11 mouse cellular contexts compared by ENCODE assay signal in genomic region chr6:140508475-140509150, GRCm38 (mm10).
DNase-seq lines count a peak whose midpoint lies in the region; ATAC-seq and TF ChIP-seq lines count a peak whose summit lies in the region.
"Had no signal": no experiment of that assay in that cellular context is flagged by ENCODE, and none has a peak within 500 bp of the region (broad histone marks: within the 10 kb centered on the region; RNA-seq: fewer than 3 reads in every experiment).

No protein-coding gene starts in this region.

- POLR2A ChIA-PET in Patski (lab: Charles Lee), result no interaction called here

- ATAC-seq in hindbrain, embryonic 13.5 days (ENCODE audit: low FRiP score), result no peak
- no peak for ATAC-seq in hindbrain, embryonic 12.5 days (ENCODE audit: low FRiP score)
- peak; percentile 11 for ATAC-seq in Patski

- in situ Hi-C loops in Patski (cut with MboI; ENCODE audit: low pct_unique_long_range_greater_than_20kb), result no loop called here

- DNase-seq in 3T3-L1 (ENCODE audit: low read depth, low spot score) (peak; percentile 50), Patski (ENCODE audit: low read depth, low spot score) (no peak)
- no peak for DNase-seq in limb, embryonic 10.5 days (ENCODE audit: low spot score)
- DNase-seq in right cerebral cortex, adult 2 months (ENCODE audit: low spot score in 2 of 2), result no peak
- DNase-seq in layer of hippocampus, adult 11-12 months (ENCODE audit: low spot score), result no peak
- DNase-seq in embryo, embryonic 10 days (ENCODE audit: low spot score), result no peak
- DNase-seq: liver, postnatal 0 days; spleen, adult 18-20 months had no signal

- no peak overlapping the region for H3K4me2 ChIP-seq in hindbrain, embryonic 13.5 days
- H3K4me2 ChIP-seq in hindbrain, embryonic 12.5 days (replicated peaks), result no peak overlapping the region
- H3K4me2 ChIP-seq: heart, embryonic 12.5 days had no signal

- no peaks in the 10 kb centered on the region for H3K9me3 ChIP-seq in hindbrain, embryonic 13.5 days
- no peaks in the 10 kb centered on the region for H3K9me3 ChIP-seq in hindbrain, embryonic 12.5 days (replicated peaks)
- H3K9me3 ChIP-seq in limb, embryonic 10.5 days (replicated peaks), result no peaks in the 10 kb centered on the region
- H3K9me3 ChIP-seq: heart, embryonic 12.5 days had no signal

- no peak for TF ChIP-seq CTCF in Patski (IDR thresholded peaks at IDR 0.05)

- peak overlapping the region; percentile 40; the same call in 1 of the 2 replicates for H3K27ac ChIP-seq in hindbrain, embryonic 13.5 days
- H3K27ac ChIP-seq in hindbrain, embryonic 12.5 days, result no peak overlapping the region
- peak overlapping the region; percentile 76 for H3K27ac ChIP-seq in limb, embryonic 10.5 days

- 77% methylated on average over 13 of the region's 13 CpGs for WGBS in hindbrain, embryonic 13.5 days
- WGBS in hindbrain, embryonic 12.5 days, result 78% methylated on average over 13 of the region's 13 CpGs
- WGBS in limb, embryonic 10.5 days, result 78% methylated on average over 13 of the region's 13 CpGs

- H3K4me3 ChIP-seq in hindbrain, embryonic 13.5 days, result no peak overlapping the region
- H3K4me3 ChIP-seq in hindbrain, embryonic 12.5 days, result no peak overlapping the region
- no peak overlapping the region for H3K4me3 ChIP-seq in limb, embryonic 10.5 days
- H3K4me3 ChIP-seq: heart, embryonic 12.5 days had no signal

- no peak overlapping the region for H3K9ac ChIP-seq in hindbrain, embryonic 13.5 days
- no peak overlapping the region for H3K9ac ChIP-seq in hindbrain, embryonic 12.5 days
- H3K9ac ChIP-seq: heart, embryonic 12.5 days; liver, postnatal 0 days had no signal

- H3K27me3 ChIP-seq in hindbrain, embryonic 13.5 days, result no peaks in the 10 kb centered on the region
- H3K27me3 ChIP-seq in hindbrain, embryonic 12.5 days, result no peaks in the 10 kb centered on the region
- H3K27me3 ChIP-seq in Patski, result no peaks in the 10 kb centered on the region
- H3K27me3 ChIP-seq in limb, embryonic 10.5 days (ENCODE audit: low read depth, poor library complexity, severe bottlenecking), result no peaks in the 10 kb centered on the region
- H3K27me3 ChIP-seq: heart, embryonic 12.5 days had no signal

- H3K36me3 ChIP-seq in hindbrain, embryonic 13.5 days, result no peaks in the 10 kb centered on the region
- no peaks in the 10 kb centered on the region for H3K36me3 ChIP-seq in hindbrain, embryonic 12.5 days
- no peaks in the 10 kb centered on the region for H3K36me3 ChIP-seq in limb, embryonic 10.5 days
- H3K36me3 ChIP-seq: heart, embryonic 12.5 days had no signal

- CTCF ChIA-PET in Patski (lab: Charles Lee), result interaction anchor here (0.7 to 1.6 kb wide), 5 partner anchors 9 to 45 kb away, joined by 3 to 5 read pairs (median 4); no protein-coding TSS in a partner anchor

- H3K4me1 ChIP-seq in hindbrain, embryonic 13.5 days (replicated peaks), result peaks cover 48% of the 10 kb centered on the region
- peaks cover 32% of the 10 kb centered on the region for H3K4me1 ChIP-seq in hindbrain, embryonic 12.5 days
- peaks cover 74% of the 10 kb centered on the region for H3K4me1 ChIP-seq in limb, embryonic 10.5 days
